Mouse (Mus musculus): ENCODE measurements at regions not wholly inside any gene's neighbourhood (a gene's known extent, or its start where the extent isn't known, plus 50 kb on each side); places are given as distances from the start of the nearest gene placed in this dataset.

GRCm38 (mm10) chr4:152941159-152941558, 463.5 kb upstream of the Kcnab2 start:
- no peak overlapping the region for H3K9ac ChIP-seq (ENCODE audit: low read length)
- H3K27ac ChIP-seq (ENCODE audit: low read depth, low read length), result no peak overlapping the region
- no peaks in the 10 kb centered on the region for H3K4me1 ChIP-seq (ENCODE audit: control insufficient read depth, insufficient read depth, low read length)
- no peak overlapping the region for H3K4me2 ChIP-seq (ENCODE audit: low read depth)
- ATAC-seq (ENCODE audit: insufficient read depth, low FRiP score, low TSS enrichment) (no peak), DNase-seq (ENCODE audit: low spot score) (no peak)
- H3K27me3 ChIP-seq (ENCODE audit: control insufficient read depth, insufficient read depth, low read length), result no peaks in the 10 kb centered on the region
- H3K36me3 ChIP-seq (ENCODE audit: control insufficient read depth, insufficient read depth, low read length), result no peaks in the 10 kb centered on the region
- no peaks in the 10 kb centered on the region for H3K9me3 ChIP-seq (ENCODE audit: control insufficient read depth, low read length)
- H3K4me3 ChIP-seq (ENCODE audit: low read depth, low read length), result no peak overlapping the region
- 93% methylated on average over 8 of the region's 8 CpGs for WGBS

DNA sequence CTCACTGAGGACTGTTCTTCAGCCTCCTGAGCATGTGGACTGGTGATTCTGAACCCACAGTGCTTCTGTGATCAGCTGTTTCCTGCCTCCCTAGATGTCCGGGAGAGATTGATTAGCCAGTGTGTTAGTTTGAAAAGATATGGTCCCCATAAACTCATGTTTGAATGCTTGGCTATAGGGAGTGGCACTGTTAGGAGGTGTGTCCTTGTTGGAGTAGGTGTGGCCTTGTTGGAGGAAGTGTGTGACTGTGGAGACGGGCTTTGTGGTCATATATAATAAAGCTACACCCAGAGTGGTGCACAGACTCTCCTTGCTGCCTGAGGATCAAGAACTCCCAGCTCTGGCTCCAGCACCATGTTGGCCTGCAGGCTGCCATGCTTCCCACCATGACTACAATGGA, 458.9 kb upstream of the Kcnab2 start:
- Histone ChIP-seq H3K4me1 (ENCODE audit: control insufficient read depth, insufficient read depth, low read length) (no peaks in the 10 kb centered on the region), H3K36me3 (ENCODE audit: control insufficient read depth, insufficient read depth, low read length) (no peaks in the 10 kb centered on the region), H3K27me3 (ENCODE audit: control insufficient read depth, insufficient read depth, low read length) (no peaks in the 10 kb centered on the region), H3K9me3 (ENCODE audit: control insufficient read depth, low read length) (no peaks in the 10 kb centered on the region), H3K4me3 (ENCODE audit: low read depth, low read length) (no peak overlapping the region), H3K9ac (ENCODE audit: low read length) (no peak overlapping the region), H3K4me2 (ENCODE audit: low read depth) (no peak overlapping the region), H3K27ac (ENCODE audit: low read depth, low read length) (no peak overlapping the region)
- no peak for DNase-seq (ENCODE audit: low spot score)
- ATAC-seq (ENCODE audit: insufficient read depth, low FRiP score, low TSS enrichment), result no peak
- WGBS, result 72% methylated on average over 2 of the region's 2 CpGs

DNA sequence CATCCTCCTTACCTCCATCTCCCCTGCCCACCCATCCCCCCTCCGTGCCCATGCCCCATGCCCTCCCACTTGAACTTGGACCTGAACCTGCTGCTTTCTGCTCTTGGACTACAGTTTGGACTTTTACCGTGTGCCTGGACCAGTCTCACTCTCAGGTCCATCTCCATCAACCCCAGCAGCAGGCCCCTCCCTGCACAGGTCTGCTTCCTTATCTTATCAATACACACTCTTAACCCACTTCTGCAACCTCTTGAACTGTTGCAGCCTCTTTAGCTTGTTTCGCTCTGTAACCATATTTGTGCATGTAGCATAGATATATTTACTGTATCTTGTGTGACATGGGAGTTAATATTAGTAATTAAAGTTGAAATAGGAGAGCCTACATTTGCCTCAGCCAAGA, 457.8 kb upstream of the Kcnab2 start:
- WGBS, result 93% methylated on average over 3 of the region's 3 CpGs
- no peak overlapping the region for H3K27ac ChIP-seq (ENCODE audit: low read depth, low read length)
- no peaks in the 10 kb centered on the region for H3K9me3 ChIP-seq (ENCODE audit: control insufficient read depth, low read length)
- H3K9ac ChIP-seq (ENCODE audit: low read length), result no peak overlapping the region
- H3K27me3 ChIP-seq (ENCODE audit: control insufficient read depth, insufficient read depth, low read length), result no peaks in the 10 kb centered on the region
- no peak overlapping the region for H3K4me2 ChIP-seq (ENCODE audit: low read depth)
- H3K4me1 ChIP-seq (ENCODE audit: control insufficient read depth, insufficient read depth, low read length), result no peaks in the 10 kb centered on the region
- H3K36me3 ChIP-seq (ENCODE audit: control insufficient read depth, insufficient read depth, low read length), result no peaks in the 10 kb centered on the region
- no peak overlapping the region for H3K4me3 ChIP-seq (ENCODE audit: low read depth, low read length)
- DNase-seq (ENCODE audit: low spot score) (no peak), ATAC-seq (ENCODE audit: insufficient read depth, low FRiP score, low TSS enrichment) (no peak)

DNA sequence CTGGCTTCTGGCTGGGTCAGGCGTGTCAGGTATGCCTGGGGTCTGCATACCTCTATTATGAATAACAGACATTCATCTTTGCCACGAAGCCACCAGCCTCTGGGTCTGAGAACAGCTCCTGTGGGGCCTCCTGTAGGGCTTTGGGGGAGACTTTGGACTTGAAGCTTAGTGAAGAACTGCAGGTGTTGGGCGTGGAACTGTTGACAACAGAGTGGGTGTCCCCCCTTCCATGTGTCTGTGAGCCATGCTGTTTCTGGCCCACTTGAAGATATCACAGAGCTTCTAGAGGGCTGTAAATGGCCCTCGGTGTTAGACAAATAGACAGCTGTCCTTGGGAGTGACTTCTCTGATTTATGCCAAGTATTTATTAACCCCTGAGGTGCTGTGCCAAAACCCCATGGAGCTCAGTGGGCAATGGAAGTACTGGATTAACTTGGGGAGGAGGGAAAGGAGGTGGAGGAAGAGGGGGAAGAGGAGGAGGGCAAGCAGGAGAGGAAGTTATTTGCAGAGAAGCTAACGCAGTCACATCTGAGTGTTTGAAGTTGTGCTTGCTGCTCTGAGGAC, 450.8 kb upstream of the Kcnab2 start:
- H3K27ac ChIP-seq (ENCODE audit: low read depth, low read length), result no peak overlapping the region
- no peaks in the 10 kb centered on the region for H3K27me3 ChIP-seq (ENCODE audit: control insufficient read depth, insufficient read depth, low read length)
- H3K4me3 ChIP-seq (ENCODE audit: low read depth, low read length), result no peak overlapping the region
- no peaks in the 10 kb centered on the region for H3K9me3 ChIP-seq (ENCODE audit: control insufficient read depth, low read length)
- H3K36me3 ChIP-seq (ENCODE audit: control insufficient read depth, insufficient read depth, low read length), result no peaks in the 10 kb centered on the region
- no peaks in the 10 kb centered on the region for H3K4me1 ChIP-seq (ENCODE audit: control insufficient read depth, insufficient read depth, low read length)
- no peak overlapping the region for H3K4me2 ChIP-seq (ENCODE audit: low read depth)
- no peak for DNase-seq (ENCODE audit: low spot score)
- no peak for ATAC-seq (ENCODE audit: insufficient read depth, low FRiP score, low TSS enrichment)
- H3K9ac ChIP-seq (ENCODE audit: low read length), result no peak overlapping the region
- WGBS, result 64% methylated on average over 5 of the region's 5 CpGs

DNA sequence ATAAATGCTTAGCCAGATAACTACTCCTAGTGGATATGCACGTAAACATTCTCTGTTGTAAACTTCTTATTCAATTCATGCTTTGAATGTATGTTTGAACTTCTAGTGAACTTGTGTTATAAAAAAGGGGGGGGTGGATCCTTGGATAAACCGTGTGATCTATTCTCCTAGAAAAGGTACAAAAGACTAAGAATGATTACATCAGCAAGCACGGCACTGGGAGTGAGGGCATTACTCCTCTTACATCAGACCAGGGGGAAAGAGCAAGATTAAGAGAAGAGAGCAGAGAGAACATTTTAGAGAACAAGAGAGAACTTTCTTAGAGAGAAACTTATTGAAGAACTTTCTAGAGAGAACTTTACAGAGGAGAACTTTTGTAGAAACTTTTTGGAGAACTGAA, 442.6 kb upstream of the Kcnab2 start:
- H3K9me3 ChIP-seq (ENCODE audit: control insufficient read depth, low read length), result no peaks in the 10 kb centered on the region
- WGBS, result 66% methylated on average over 3 of the region's 3 CpGs
- no peaks in the 10 kb centered on the region for H3K36me3 ChIP-seq (ENCODE audit: control insufficient read depth, insufficient read depth, low read length)

DNA sequence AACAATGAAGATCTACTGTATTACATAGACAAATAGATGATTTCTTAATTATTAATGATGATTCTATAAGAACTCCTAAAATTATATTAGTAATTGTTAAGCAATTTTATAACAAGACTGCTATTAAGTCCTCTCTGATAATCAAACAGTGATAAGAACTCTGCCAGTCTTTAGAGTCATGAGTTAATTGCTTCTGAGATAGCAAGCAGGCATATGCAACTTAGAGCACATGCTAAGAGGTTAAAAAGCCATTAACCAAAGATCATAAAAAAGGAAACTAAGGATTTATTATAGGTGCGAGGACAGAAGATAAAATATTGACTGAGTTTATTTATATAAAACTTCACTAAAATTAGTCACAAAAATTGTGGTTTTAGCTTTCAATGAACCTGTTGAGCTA, 442.2 kb upstream of the Kcnab2 start:
- Histone ChIP-seq H3K36me3 (ENCODE audit: control insufficient read depth, insufficient read depth, low read length) (no peaks in the 10 kb centered on the region), H3K4me2 (ENCODE audit: low read depth) (no peak overlapping the region), H3K4me1 (ENCODE audit: control insufficient read depth, insufficient read depth, low read length) (peaks cover 2% of the 10 kb centered on the region), H3K4me3 (ENCODE audit: low read depth, low read length) (no peak overlapping the region), H3K9ac (ENCODE audit: low read length) (no peak overlapping the region), H3K27me3 (ENCODE audit: control insufficient read depth, insufficient read depth, low read length) (no peaks in the 10 kb centered on the region), H3K9me3 (ENCODE audit: control insufficient read depth, low read length) (no peaks in the 10 kb centered on the region), H3K27ac (ENCODE audit: low read depth, low read length) (no peak overlapping the region)
- WGBS, result 98% methylated on average over 1 of the region's 1 CpGs
- no peak for DNase-seq (ENCODE audit: low spot score)
- no peak for ATAC-seq (ENCODE audit: insufficient read depth, low FRiP score, low TSS enrichment)

More for the DNA sequence above, 442.6 kb upstream of the Kcnab2 start:
- no peaks in the 10 kb centered on the region for H3K27me3 ChIP-seq (ENCODE audit: control insufficient read depth, insufficient read depth, low read length)
- DNase-seq (ENCODE audit: low spot score) (no peak), ATAC-seq (ENCODE audit: insufficient read depth, low FRiP score, low TSS enrichment) (no peak)
- no peak overlapping the region for H3K4me3 ChIP-seq (ENCODE audit: low read depth, low read length)
- no peak overlapping the region for H3K27ac ChIP-seq (ENCODE audit: low read depth, low read length)
- peaks cover 2% of the 10 kb centered on the region for H3K4me1 ChIP-seq (ENCODE audit: control insufficient read depth, insufficient read depth, low read length)
- no peak overlapping the region for H3K4me2 ChIP-seq (ENCODE audit: low read depth)
- no peak overlapping the region for H3K9ac ChIP-seq (ENCODE audit: low read length)

- H3K9me3 ChIP-seq (ENCODE audit: control insufficient read depth, low read length), result no peaks in the 10 kb centered on the region
- no peaks in the 10 kb centered on the region for H3K36me3 ChIP-seq (ENCODE audit: control insufficient read depth, insufficient read depth, low read length)
- WGBS, result 18% methylated on average over 7 of the region's 7 CpGs
- no peaks in the 10 kb centered on the region for H3K27me3 ChIP-seq (ENCODE audit: control insufficient read depth, insufficient read depth, low read length)
- H3K4me3 ChIP-seq (ENCODE audit: low read depth, low read length), result no peak overlapping the region
- H3K27ac ChIP-seq (ENCODE audit: low read depth, low read length), result 0 out of 2 replicates have a peak overlapping the region, but pooled peaks have one; percentile 4
- DNase-seq (ENCODE audit: low spot score), result peak; percentile 34
- ATAC-seq (ENCODE audit: insufficient read depth, low FRiP score, low TSS enrichment), result no peak
- H3K4me2 ChIP-seq (ENCODE audit: low read depth), result no peak overlapping the region
- H3K4me1 ChIP-seq (ENCODE audit: control insufficient read depth, insufficient read depth, low read length), result peaks cover 2% of the 10 kb centered on the region
- no peak overlapping the region for H3K9ac ChIP-seq (ENCODE audit: low read length)
These were observed 438.9 kb upstream of the Kcnab2 start for GRCm38 (mm10) chr4:152916576-152916975.

DNA sequence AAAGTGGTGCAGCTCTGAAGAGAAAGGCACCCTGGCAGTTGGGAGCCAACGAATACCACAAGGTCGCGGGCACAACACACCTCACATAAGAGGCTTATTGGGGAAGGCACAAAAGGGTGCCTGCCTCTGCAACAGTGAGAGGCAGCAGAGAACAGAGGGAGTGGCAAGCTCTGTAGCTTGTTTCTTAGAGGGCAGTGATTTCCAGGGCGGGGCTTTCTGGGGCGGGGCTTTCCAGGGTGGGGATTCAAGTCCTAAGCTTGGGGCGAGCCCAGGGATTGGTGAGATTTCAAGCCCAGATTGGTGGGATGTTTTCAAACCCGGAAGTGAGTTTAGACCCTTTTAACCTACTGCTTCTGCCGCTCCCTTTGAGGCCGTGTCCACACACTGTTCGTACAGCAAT, 435.8 kb upstream of the Kcnab2 start:
- ATAC-seq (ENCODE audit: insufficient read depth, low FRiP score, low TSS enrichment), result no peak
- no peak overlapping the region for H3K4me2 ChIP-seq (ENCODE audit: low read depth)
- WGBS, result 40% methylated on average over 10 of the region's 10 CpGs
- peak; percentile 34 for DNase-seq (ENCODE audit: low spot score)
- no peak overlapping the region for H3K4me3 ChIP-seq (ENCODE audit: low read depth, low read length)
- H3K9ac ChIP-seq (ENCODE audit: low read length), result no peak overlapping the region
- no peaks in the 10 kb centered on the region for H3K27me3 ChIP-seq (ENCODE audit: control insufficient read depth, insufficient read depth, low read length)
- H3K4me1 ChIP-seq (ENCODE audit: control insufficient read depth, insufficient read depth, low read length), result peaks cover 2% of the 10 kb centered on the region
- no peak overlapping the region for H3K27ac ChIP-seq (ENCODE audit: low read depth, low read length)
- no peaks in the 10 kb centered on the region for H3K36me3 ChIP-seq (ENCODE audit: control insufficient read depth, insufficient read depth, low read length)
- no peaks in the 10 kb centered on the region for H3K9me3 ChIP-seq (ENCODE audit: control insufficient read depth, low read length)

DNA sequence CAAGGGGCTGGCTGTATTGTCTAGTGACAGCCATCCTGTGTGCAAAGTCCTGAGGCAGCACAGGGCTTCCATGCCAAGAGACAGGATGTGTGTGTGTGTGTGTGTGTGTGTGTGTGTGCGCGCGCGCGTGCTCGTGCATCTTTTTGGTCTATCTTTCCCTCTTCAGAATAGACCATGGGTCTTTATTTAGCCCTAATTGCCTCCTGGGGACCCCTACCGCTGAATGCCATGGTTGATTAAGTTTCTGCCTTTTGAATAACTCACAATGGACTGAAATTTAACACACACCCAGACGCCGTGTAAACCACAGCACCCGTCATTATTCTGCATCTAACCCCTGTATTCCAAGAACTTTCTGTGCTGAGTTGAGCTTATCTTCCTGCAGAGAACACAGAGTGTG, 435.2 kb upstream of the Kcnab2 start:
- Histone ChIP-seq H3K27me3 (ENCODE audit: control insufficient read depth, insufficient read depth, low read length) (no peaks in the 10 kb centered on the region), H3K27ac (ENCODE audit: low read depth, low read length) (no peak overlapping the region), H3K4me2 (ENCODE audit: low read depth) (no peak overlapping the region), H3K9ac (ENCODE audit: low read length) (no peak overlapping the region), H3K9me3 (ENCODE audit: control insufficient read depth, low read length) (no peaks in the 10 kb centered on the region), H3K4me1 (ENCODE audit: control insufficient read depth, insufficient read depth, low read length) (peaks cover 2% of the 10 kb centered on the region), H3K36me3 (ENCODE audit: control insufficient read depth, insufficient read depth, low read length) (no peaks in the 10 kb centered on the region), H3K4me3 (ENCODE audit: low read depth, low read length) (no peak overlapping the region)
- ATAC-seq (ENCODE audit: insufficient read depth, low FRiP score, low TSS enrichment) (no peak; the same call in 1 of the 2 replicates), DNase-seq (ENCODE audit: low spot score) (peak; percentile 25)
- WGBS, result 55% methylated on average over 10 of the region's 10 CpGs
